Mouse (Mus musculus) macrophage (primary cell): Measurements from ENCODE around the gene Itgav. TPM values are rescaled to one million over a fixed set of nuclear protein-coding genes. Genes with fewer than 3 reads are reported as not detected.

Source experiments
- H3K27ac ChIP-seq: fragments of 350-480 bp; formaldehyde crosslinking; 2 replicates; pipeline ENCODE4 v1.9.0; 2021
- H3K36me3 ChIP-seq: fragments of 350-480 bp; formaldehyde crosslinking; 2 replicates; pipeline ENCODE4 v1.9.0; 2021; ENCODE audit errors: inconsistent target
- H3K4me3 ChIP-seq: fragments of 350-480 bp; formaldehyde crosslinking; 2 replicates; pipeline ENCODE4 v1.9.0; 2021; ENCODE audit errors: inconsistent target
- H3K79me2 ChIP-seq: fragments of 350-480 bp; formaldehyde crosslinking; 2 replicates; pipeline ENCODE4 v1.9.0; 2021; ENCODE audit errors: inconsistent target
- WGBS: methylation state at CpG from one replicate; pipeline ENCODE4 v1.1.7; 2026; ENCODE audit warnings: inconsistent platforms; ENCODE audit not compliant: missing documents; 5-methylcytosine and 5-hydroxymethylcytosine counted together
- polyA plus RNA-seq: library from polyadenylated mRNA; stranded (reverse); fragments of 250-400 nt; gene quantifications from 3 replicates; pipeline ENCODE4 v1.2.4, GENCODE M21; 2018; ENCODE audit warnings: inconsistent platforms
- total RNA-seq, 78 experiments: library from RNA; depleted of rRNA; stranded (reverse); fragments of 250-400 nt; gene quantifications; 1 replicate in 9 of 78; 2 replicates in 24 of 78; 3 replicates in 43 of 78; 4 replicates in 2 of 78; pipeline ENCODE4 v1.2.4; 2018; ENCODE audit warnings: inconsistent platforms in 56 of 78

Gene Itgav
- 1,000 to 10,000 TPM in 7 of 26 experiments, 100 to 1,000 TPM in 10, 10 to 100 TPM in 9; 58.6 to 2,232 (median 167) TPM for total RNA-seq (2018; cell fraction: chromatin; rRNA removed)
- 100 to 1,000 TPM in 4 of 26 experiments, 10 to 100 TPM in 22; 25.1 to 328 (median 50.7) TPM for total RNA-seq (2018; cell fraction: cytosol; rRNA removed)
- 1,000 to 10,000 TPM in 1 of 26 experiments, 100 to 1,000 TPM in 22, 10 to 100 TPM in 3; 76.5 to 1,173 (median 223) TPM for total RNA-seq (2018; cell fraction: nucleus; rRNA removed)
- polyA plus RNA-seq: 20.8 to 69.6 TPM (median 21.5 TPM) in 3 replicates

DNA sequence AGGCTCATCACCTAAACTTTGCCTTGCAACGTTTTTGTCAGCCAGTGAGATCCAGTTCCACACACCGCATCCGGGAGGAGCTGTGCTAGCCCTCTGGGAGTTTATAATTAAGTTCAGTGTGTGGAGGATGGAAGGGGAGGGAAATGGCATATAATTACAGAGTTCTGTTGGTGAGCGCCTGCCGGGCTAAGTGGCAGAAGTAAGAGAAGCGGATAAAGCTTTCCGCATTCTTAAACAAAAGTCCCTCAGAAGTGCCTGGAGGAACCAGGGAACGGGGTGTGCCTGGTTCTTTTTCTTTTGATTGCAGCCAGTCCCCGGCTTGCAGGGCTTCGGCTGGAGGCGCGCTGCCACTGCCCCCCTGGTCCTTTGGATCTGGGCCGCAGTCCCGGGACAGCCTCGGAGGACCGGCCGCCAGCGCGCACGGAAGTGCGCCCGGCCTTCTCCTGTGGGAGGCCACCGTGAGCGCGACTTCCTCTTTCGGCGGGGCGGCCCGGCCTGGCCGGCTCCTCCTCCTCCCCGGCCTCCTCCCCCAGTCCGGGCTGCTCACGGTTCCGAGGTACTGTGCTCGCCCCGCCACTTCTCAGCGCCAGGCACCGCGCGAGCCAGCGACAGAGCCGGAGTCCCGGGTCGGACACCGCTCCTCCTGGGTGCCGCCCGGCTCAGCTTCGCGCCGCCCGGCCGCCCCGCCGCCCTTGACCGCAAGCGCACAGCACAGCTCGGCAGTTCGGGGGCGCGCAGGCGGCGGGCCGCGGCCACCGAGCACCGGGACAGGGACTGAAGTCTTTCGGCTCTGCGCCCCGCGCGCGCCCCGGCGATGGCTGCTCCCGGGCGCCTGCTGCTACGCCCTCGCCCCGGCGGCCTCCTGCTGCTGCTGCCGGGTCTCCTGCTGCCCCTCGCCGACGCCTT, at the start of gene Itgav:
Gene Itgav (plus strand): TSS at position 477 of the 906 bp plus-strand sequence.
- H3K36me3 ChIP-seq: no peaks in the 10 kb centered on the region
- peak within 1 kb of the TSS; percentile 66 for H3K4me3 ChIP-seq
- peak within 1 kb of the TSS; percentile 77 for H3K27ac ChIP-seq
- peaks cover 41% of the 10 kb centered on the region for H3K79me2 ChIP-seq
- WGBS: 1% methylated on average over 84 of the region's 84 CpGs

DNA sequence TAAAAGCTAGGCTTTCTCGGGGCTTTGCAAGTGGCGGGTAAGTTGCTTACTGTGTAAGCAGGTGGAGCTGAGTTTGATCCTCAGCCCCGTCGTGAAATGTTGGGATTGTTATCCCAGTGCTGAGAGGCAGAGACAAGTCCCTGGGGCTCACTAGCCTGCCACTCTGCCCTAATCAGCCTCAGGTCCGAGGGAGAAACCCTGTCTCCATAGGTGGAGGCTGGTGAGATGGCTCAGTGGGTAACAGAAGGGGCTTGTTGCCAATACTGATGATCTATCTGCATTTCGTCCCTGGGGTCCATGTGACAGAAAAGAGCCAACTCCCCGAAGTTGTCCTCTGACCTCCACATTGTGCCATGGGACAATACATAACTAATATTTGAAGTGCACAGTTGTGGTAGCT, 49.8 kb upstream of the Itgav start:
- WGBS: 92% methylated on average over 7 of the region's 7 CpGs
- H3K4me3 ChIP-seq: no peak overlapping the region

DNA sequence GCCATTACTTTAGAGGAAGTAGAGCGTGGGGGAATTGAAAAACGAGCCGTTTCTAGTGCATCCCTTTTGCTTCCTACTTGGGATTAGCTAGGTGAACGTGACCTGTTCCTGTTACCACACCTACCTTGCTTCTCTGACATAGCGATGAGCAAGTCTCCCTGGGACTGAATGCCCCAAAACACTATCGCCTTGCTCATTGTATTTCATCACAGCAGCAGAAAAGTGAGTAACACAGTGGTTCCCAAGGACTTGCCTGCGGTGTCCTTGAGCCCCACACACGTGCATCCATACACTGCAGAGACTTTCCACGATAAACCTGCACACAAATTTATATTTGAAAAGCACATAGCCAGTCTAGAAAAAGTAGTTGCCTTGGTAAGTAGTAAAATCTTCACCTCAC, 49.3 kb upstream of the Itgav start:
- no peaks in the 10 kb centered on the region for H3K79me2 ChIP-seq
- H3K27ac ChIP-seq: no peak overlapping the region
- no peaks in the 10 kb centered on the region for H3K36me3 ChIP-seq
- 83% methylated on average over 9 of the region's 9 CpGs for WGBS
- no peak overlapping the region for H3K4me3 ChIP-seq

More for the DNA sequence above, 49.8 kb upstream of the Itgav start:
- Histone ChIP-seq H3K36me3 (no peaks in the 10 kb centered on the region), H3K27ac (no peak overlapping the region), H3K79me2 (no peaks in the 10 kb centered on the region)

DNA sequence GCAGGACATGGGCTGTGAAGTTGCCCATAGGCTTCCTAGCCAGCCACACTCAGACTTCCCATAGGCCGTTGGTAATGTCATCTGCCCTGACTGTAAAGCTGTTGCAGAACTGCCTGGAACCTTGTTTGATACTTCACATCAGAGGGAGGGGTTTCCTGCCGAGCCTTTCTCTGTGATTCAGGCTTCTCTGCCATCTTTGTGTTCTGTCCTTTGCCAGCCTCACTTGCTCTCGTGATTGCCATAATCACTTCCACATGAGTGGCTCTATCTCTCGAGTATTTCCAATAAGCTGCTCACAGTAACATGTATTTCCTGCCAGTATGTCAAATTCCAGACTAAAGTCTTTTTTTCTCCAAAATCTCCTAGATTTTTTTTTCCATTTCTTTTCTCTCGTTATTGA, 48.5 kb upstream of the Itgav start:
- WGBS: 86% methylated on average over 5 of the region's 5 CpGs
- Histone ChIP-seq H3K36me3 (no peaks in the 10 kb centered on the region), H3K4me3 (no peak overlapping the region), H3K79me2 (no peaks in the 10 kb centered on the region), H3K27ac (no peak overlapping the region)

DNA sequence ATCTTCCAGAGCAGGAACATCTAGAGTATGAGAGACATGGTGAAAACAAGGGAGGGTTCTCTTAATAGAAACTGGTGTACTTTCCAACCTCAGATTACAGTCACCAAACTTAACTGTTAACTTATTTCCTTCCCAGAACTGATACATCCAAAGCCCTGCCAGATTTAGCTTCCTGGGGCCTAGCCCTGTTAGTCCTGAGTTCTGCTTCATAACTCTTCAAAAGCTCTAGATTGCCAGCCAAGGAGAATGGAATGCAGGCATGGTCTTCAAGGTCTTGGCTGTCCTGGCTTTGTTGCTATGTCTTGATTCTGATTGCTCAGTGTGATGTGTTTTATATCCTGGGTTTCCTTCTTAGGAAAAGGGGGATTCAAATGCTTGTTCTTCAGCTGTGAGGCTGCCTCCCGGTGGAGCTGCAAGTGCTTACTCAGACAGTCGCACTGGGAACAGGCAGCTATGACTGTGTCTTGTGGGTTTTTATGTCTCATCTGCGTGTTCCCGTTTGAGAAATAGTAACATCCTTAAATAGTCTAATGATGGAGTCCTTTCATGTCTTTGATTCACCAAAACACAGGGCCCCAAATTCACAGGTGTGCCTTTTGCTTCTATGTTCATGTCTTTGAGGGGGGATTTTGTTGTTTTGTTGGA, 47.8 kb upstream of the Itgav start:
- H3K36me3 ChIP-seq: no peaks in the 10 kb centered on the region
- 75% methylated on average over 4 of the region's 4 CpGs for WGBS

DNA sequence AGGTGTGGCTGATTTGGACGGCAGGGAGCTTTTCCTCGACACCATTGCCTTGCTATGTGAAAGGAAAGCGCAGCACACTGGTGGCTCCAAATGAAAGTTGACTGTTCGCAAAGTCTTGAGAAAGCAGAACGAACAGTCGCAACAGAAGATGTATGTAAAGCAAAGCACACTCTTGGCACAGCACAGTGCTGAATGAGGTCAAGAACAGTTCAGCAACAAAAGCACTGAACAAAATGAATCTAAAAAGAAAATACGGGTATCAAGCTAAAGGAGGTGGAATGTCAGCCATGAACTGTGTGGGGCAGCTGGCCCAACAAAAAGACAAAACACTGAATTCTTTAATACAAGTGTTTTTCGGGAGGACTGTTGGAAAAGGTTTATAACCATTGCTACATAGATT, 42.9 kb upstream of the Itgav start:
- Histone ChIP-seq H3K4me3 (no peak overlapping the region), H3K36me3 (no peaks in the 10 kb centered on the region), H3K27ac (no peak overlapping the region), H3K79me2 (no peaks in the 10 kb centered on the region)
- WGBS: 98% methylated on average over 8 of the region's 8 CpGs

More for the DNA sequence above, 47.8 kb upstream of the Itgav start:
- no peak overlapping the region for H3K4me3 ChIP-seq
- H3K27ac ChIP-seq: no peak overlapping the region
- H3K79me2 ChIP-seq: no peaks in the 10 kb centered on the region

DNA sequence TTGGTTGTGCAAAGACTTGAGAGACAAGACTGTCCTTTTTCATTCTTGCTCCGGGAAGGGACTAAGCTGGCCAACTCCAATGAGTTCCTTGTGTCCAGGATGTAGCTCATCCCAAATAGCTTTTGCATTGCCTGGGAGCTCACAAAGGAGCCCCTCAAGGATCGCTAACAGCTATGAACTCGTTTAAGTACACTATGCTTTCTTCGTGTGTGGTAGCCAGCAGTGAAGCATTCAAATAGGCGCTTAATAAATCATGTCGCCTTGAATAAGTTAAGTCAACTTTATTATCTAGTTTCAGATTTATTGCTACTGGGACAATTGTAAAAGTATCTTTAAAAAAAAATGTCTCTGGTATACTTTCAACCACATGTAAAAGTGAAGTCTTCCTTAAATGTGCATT, 42.4 kb upstream of the Itgav start:
- H3K36me3 ChIP-seq: no peaks in the 10 kb centered on the region
- no peak overlapping the region for H3K27ac ChIP-seq
- 79% methylated on average over 6 of the region's 6 CpGs for WGBS
- H3K4me3 ChIP-seq: no peak overlapping the region
- H3K79me2 ChIP-seq: no peaks in the 10 kb centered on the region

DNA sequence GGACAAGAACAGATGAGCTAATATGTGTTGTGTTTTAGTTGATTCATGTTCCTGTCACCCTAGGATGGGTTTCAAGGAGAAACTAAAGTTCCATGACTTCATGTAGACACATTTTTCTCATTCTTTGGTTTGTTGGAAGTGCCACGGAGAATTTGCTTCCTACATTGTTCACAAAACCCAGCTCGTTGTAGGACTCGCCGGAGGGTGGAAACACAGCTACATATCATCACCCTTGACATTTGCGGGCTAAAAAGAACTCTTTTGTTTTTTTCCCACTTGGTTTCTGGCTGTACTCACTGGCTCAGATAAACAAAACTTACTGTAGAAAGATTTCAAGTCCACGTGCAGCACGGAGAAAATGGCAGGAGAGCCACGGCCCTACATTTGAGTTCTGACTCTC, 41.9 kb upstream of the Itgav start:
- no peaks in the 10 kb centered on the region for H3K79me2 ChIP-seq
- H3K27ac ChIP-seq: no peak overlapping the region
- H3K36me3 ChIP-seq: no peaks in the 10 kb centered on the region
- WGBS: 51% methylated on average over 8 of the region's 8 CpGs
- no peak overlapping the region for H3K4me3 ChIP-seq

DNA sequence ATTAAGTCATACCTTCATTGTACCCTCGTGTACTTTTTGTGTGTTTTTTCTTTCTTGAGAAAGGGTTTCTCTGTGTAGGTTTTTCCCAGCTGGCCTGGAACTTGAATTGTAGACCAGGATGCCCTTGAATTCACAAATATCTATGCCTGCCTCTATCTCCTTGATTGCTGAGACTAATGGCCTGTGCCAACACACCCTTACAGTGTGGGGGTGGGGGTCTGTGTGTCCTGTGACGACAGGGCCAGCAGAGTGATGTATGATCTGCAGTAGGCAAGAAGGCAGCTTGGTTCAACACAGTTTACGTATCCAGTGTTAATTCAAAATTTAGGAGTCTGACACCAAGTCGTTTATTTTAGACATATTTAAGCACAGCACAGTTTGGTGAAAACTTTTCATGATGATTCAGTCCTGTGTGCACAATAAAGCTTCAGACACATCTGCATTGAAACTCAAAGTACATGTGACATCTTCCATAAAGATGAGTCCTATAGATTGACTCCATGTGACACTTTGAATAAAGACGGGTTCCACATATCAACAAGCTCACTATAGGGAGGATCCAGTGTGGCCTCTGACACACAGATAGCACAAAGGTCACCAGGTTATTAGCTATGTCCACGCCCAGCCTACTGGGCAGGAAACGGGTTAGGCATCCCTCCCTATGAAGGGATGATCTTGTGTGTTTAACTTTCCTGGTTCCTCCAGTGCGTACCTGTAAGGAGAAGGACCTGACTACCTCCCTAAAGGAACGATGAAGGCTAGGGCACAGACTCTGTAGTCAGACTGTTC, 40.3 kb upstream of the Itgav start:
- Histone ChIP-seq H3K4me3 (no peak overlapping the region), H3K79me2 (no peaks in the 10 kb centered on the region), H3K27ac (no peak overlapping the region), H3K36me3 (no peaks in the 10 kb centered on the region)
- WGBS: 93% methylated on average over 9 of the region's 9 CpGs

DNA sequence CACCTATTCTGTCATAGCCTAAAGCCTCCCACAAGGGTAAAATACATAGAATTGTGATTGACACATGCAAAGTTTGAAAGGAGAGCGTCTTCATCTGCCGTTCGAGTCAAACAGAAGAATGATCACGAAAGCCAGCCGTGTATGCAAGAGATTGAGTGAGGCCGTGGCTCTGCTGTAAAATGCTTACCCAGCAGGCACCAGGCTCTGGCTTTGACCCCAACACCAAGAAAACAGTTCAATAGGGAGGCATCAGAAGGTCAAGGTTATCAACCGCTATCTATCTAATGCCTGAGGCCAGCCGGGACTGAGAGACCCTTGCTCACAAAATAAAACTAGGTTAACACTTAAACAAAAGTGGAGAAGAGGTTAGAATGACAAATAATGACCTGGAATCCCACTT, 39.5 kb upstream of the Itgav start:
- no peak overlapping the region for H3K27ac ChIP-seq
- 94% methylated on average over 8 of the region's 8 CpGs for WGBS
- H3K4me3 ChIP-seq: no peak overlapping the region
- no peaks in the 10 kb centered on the region for H3K79me2 ChIP-seq
- no peaks in the 10 kb centered on the region for H3K36me3 ChIP-seq

DNA sequence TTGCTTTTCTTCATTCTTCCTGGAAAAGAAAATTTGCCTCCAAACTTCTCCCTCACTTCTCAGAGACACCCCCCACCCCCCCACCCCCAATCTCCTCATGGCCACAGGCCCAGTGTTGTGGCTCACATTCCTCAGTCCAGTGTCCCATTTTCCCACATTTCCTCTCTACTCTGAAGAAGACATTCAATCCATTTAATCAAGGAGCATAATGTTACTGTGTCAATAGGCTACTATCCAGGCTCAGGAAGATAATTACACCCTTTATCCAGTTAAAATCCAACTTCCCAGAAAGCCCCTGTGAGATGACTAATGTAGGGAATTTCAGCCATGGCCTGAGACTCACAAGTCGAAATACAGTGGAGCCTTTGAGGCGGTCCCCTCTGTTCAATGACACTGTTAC, 33.8 kb upstream of the Itgav start:
- Histone ChIP-seq H3K27ac (no peak overlapping the region), H3K79me2 (no peaks in the 10 kb centered on the region), H3K36me3 (no peaks in the 10 kb centered on the region), H3K4me3 (no peak overlapping the region)
- 91% methylated on average over 2 of the region's 2 CpGs for WGBS

DNA sequence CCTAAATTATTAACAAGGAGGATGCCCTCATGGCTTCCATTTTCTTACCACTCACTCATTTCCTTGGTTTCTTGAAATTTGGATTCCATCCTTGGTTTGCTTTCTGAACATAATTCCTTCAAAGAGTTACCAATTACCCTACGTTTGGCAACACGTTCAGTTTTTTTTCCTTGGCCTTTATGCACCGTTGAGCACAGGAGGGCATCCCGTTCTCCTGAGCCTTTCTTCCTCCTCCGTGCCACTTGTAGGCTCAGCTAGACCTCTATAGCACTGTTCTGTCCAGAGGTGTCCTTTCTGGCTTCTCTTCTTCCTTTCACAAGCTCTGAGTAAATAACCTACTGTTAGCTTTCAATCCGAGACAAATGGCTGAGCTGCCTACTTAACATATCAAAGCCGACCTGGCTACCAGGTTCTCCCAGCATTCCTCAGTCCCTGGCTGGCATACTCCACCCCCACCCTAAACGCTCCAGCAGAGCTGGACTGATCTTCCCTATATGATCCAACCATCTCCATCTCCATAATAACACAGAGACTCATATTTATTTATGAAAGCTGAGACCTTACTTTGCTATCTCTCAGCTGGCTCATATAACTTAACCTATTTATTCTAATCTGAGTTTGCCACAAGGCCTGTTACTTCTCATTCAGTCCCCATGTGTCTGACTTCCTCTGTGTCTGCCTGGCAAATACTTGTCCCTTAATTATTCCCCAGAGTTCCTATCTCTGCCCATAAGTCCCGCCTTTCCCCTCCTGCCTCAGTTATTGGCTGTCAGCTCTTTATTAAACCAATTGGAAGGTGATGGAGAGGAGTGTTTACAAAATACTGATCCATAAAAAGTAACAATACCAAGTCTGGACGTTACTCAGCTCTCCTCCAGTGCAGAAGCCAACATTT, 31.3 kb upstream of the Itgav start:
- H3K36me3 ChIP-seq: no peaks in the 10 kb centered on the region
- no peaks in the 10 kb centered on the region for H3K79me2 ChIP-seq
- 91% methylated on average over 10 of the region's 10 CpGs for WGBS
- H3K4me3 ChIP-seq: no peak overlapping the region
- no peak overlapping the region for H3K27ac ChIP-seq

DNA sequence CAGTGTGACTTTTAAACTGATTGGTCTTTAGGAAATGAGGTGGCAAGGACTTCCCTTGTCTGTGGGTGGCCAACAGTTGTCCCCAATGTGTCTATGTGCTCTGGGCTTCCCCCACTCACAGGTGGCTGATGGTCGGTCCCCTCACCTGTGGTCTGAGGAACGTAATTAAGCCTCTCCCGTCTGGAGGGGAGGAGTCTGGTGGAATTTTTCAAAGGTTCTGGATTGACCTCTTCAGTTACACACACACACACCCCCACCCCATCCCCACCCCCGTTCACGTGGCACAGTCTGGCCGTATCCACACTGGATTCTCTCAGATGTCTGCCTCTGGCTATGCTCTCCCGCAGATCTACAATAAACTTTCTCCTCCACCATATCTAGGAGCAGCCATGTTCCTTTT, 30.1 kb upstream of the Itgav start:
- Histone ChIP-seq H3K4me3 (no peak overlapping the region), H3K36me3 (no peaks in the 10 kb centered on the region), H3K27ac (no peak overlapping the region), H3K79me2 (no peaks in the 10 kb centered on the region)
- 93% methylated on average over 5 of the region's 7 CpGs for WGBS
